Mouse (Mus musculus) kidney, postnatal 4 days (tissue): ENCODE measurements around the gene Fcf1.
A peak's percentile ranks its signal among the peaks of the same experiment; 100 is the strongest.

Experiments
- DNase-seq, 2 experiments: peaks; one replicate each; pipeline ENCODE4 v3.0.0; 2021; ENCODE audit warnings: mixed read lengths in 2 of 2

Fcf1 gene

DNA sequence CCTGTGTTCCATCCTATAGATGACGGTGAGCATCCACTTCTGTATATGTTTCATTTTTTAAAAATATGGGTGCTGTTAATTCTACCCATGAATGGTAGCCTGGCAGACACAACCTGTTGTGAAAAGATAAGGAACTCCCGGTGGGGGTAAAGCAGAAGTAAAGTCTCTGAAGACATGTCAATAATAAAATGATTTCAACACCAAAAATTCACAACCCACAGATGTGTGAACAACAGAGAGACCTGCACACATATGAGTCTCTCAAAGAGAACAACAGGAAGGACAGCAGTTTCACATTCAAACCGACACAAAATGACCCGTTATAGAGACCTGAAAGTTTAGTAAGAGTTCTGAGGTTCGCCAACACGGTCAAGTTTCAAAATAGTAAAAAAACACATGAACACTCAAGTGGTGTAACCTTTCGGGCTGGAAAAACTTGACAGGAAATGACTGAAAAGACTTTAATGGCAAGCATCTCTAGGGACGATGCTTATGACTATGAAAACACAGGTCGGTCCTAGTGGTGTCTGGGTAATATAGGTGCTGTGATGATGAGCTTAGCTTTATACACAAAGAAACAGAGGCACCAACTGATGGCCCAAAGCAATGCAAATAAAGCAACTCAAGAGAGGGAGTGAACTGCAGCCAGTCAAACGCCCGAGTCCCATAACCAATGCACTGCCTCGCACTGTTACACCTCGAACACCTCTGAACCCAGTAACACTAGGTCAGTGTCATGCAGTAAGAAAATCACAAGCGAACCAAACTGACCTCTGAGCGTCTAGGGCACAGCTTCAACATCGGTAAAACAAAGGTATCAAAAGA is 1.7 kb upstream of the Fcf1 start:
- no peak for DNase-seq

DNA sequence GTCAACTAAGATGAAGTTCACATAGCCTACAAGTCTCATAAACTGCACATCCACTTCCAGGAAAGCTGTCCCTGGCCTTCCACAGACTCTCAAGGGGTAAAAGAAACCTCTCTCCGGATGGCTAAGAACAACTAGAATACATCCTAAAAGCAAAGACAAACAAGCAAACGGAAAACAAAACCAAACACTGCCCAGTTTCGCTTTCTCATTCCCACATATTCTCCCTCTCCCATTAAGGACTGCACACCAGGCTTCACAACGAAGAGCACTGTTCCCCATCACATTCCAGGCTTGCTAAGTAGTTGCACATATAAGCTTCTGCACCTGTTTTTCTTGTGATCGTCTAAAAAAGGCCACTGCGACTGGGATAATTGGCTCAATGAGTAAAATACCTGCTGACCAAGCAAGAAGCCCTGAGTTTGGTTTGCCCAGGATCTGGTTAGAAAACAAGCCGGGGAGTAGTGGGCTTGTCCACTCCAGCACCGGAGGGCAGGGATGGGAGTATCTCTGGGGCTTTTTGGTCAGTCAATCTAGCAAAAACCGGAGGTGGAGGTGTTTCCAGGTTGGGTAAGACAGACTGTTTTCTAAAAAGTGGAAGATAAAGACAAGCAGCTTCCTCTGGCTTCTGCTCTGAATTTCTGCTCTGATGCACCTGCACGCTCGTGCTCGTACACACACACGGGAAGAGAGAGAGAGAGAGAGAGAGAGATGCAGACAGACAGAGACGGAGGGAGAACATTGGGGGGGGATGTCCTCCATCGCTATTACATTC is 855 bp upstream of the Fcf1 start:
- no peak for DNase-seq

GRCm38 (mm10) chr12:84979264-84979862 is 8.7 kb downstream of the Fcf1 start:
- DNase-seq = no peak

GRCm38 (mm10) chr12:84989456-84989855 is 18.8 kb downstream of the Fcf1 start:
- DNase-seq = peak in 1 of 2 experiments; percentile 24

GRCm38 (mm10) chr12:84995112-84995761 is 24.5 kb downstream of the Fcf1 start:
- DNase-seq = no peak

- peak; percentile 97 to 98 for DNase-seq
Observed at GRCm38 (mm10) chr12:84996083-84996496, 25.4 kb downstream of the Fcf1 start, which contains the start of gene Ylpm1. Ylpm1 (plus strand) TSS chr12:84996321.

- peak; percentile 67 to 80 for DNase-seq
Observed at GRCm38 (mm10) chr12:84996501-84997398, 26.1 kb downstream of the Fcf1 start.

- DNase-seq = no peak
Observed at GRCm38 (mm10) chr12:84999053-84999452, 28.4 kb downstream of the Fcf1 start.

GRCm38 (mm10) chr12:85006206-85006605 is 35.5 kb downstream of the Fcf1 start:
- DNase-seq = no peak

GRCm38 (mm10) chr12:85007021-85007420 is 36.3 kb downstream of the Fcf1 start:
- DNase-seq = no peak

DNA sequence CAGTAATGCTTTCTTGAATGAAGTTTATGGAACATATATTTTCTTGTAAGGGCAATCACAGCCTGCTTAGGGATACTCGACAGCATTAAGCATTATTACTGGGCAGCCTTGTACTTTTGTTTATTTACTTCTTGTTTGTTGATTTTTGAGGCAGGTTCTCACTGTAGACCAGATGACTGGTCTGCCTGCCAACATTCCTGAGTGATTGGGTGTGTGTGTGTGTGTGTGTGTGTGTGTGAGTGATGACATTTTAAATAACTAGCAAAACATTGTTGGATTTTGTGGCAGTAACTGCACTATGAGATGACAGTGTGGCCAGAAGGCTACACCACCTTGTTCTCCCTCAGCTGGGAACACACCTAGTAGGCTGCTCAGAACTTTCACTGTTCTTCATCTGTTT is 39.1 kb downstream of the Fcf1 start:
- peak in 1 of 2 experiments; percentile 11 for DNase-seq

- no peak for DNase-seq
Observed at GRCm38 (mm10) chr12:85010541-85010940, 39.8 kb downstream of the Fcf1 start.

GRCm38 (mm10) chr12:85012185-85012584 is 41.5 kb downstream of the Fcf1 start:
- no peak for DNase-seq

DNA sequence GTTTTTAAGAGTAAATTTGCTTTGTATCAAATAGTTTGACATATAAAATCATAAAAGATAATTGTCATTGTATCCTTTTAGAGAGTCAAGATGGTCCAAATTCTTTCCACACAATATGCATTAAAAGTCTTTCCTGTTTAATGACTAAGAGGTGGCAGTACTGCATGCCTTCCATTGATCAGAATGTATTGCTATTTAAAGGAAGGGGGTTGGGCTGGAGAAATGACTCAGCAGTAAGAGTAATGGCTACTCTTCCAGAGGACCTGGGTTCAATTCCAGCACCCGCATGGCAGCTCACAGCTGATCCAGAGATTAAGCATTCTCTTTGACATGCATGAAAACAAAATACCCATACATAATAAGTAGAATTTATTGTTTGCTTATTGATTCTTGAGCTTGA is 51.4 kb downstream of the Fcf1 start:
- DNase-seq = no peak

DNA sequence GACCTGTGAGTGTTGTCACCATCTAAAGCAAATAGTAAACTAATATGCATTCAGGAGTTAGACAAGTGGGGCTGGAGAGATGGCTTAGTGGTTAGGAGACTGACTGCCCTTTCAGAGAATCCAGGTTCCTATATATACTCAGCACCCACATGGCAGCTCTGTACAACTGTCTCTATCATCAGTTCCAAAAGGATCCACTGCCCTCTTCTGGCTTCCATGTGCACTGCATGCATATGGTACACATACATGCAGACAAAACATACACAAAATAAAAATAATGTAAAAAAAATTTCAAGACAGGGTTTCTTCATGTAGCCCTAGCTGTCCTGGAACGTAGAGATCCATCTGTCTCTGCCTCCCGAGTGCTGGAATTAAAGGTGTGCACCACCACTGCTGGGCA is 62.0 kb downstream of the Fcf1 start:
- peak; percentile 55 to 61 for DNase-seq
